Mouse (Mus musculus) bone marrow macrophage, adult 2 months (primary cell): ENCODE data around the gene Slc4a4.

ENCODE experiments used
- CTCF ChIP-seq: IDR thresholded peaks from 2 replicates; pipeline ENCODE4 v1.5.1; 2012; ENCODE audit warnings: low read depth, mild to moderate bottlenecking, low read length, moderate library complexity
- POLR2A ChIP-seq: IDR thresholded peaks from 2 replicates; pipeline ENCODE4 v1.6.1; 2012; ENCODE audit warnings: mild to moderate bottlenecking, low read depth, low read length, borderline replicate concordance

GRCm38 (mm10) chr5:88925576-88925975 is 39.0 kb downstream of the Slc4a4 start:
- TF ChIP-seq CTCF = no peak
- no peak for TF ChIP-seq POLR2A
